In genomic region chr4:140108871-140109625, GRCm38 (mm10) we compare ENCODE assay signal across 11 mouse cellular contexts.
DNase-seq lines count a peak whose midpoint lies in the region; ATAC-seq and TF ChIP-seq lines count a peak whose summit lies in the region.
"Had no signal": no experiment of that assay in that cellular context is flagged by ENCODE, and none has a peak within 500 bp of the region (broad histone marks: within the 10 kb centered on the region; RNA-seq: fewer than 3 reads in every experiment).

No protein-coding gene starts in this region.

- peak overlapping the region; percentile 33 for H3K4me3 ChIP-seq in heart, embryonic 11.5 days (ENCODE audit: low read depth, low read length)
- H3K4me3 ChIP-seq in ES-E14 (ENCODE audit: insufficient read depth in 1 of 2, low read depth in 1 of 2, low read length in 2 of 2, poor library complexity in 1 of 2, severe bottlenecking in 1 of 2), result peak overlapping the region; percentile 39 to 44
- H3K4me3 ChIP-seq in forebrain, embryonic 11.5 days (ENCODE audit: low read depth, low read length), result peak overlapping the region; percentile 11; the same call in 1 of the 2 replicates
- no peak overlapping the region for H3K4me3 ChIP-seq in limb, embryonic 15.5 days

- H3K9ac ChIP-seq in heart, embryonic 11.5 days (ENCODE audit: low read depth, low read length), result no peak overlapping the region
- H3K9ac ChIP-seq in ES-E14 (ENCODE audit: insufficient read depth, low read depth, low read length, poor library complexity, severe bottlenecking), result peak overlapping the region; percentile 35
- peak overlapping the region; percentile 35; the same call in 1 of the 2 replicates for H3K9ac ChIP-seq in forebrain, embryonic 11.5 days (ENCODE audit: low read length)
- H3K9ac ChIP-seq in limb, embryonic 15.5 days, result no peak overlapping the region

- DNase-seq in heart, adult 11 months, result no peak
- DNase-seq in ES-E14 (ENCODE audit: low read depth, low spot score), result no peak
- peak; percentile 69 for DNase-seq in forebrain, embryonic 11.5 days (ENCODE audit: low spot score)
- no peak for DNase-seq in layer of hippocampus, postnatal 10 days (ENCODE audit: low spot score in 2 of 2)
- no peak for DNase-seq in right cerebral cortex, postnatal 36 days (ENCODE audit: low spot score in 2 of 2)
- DNase-seq in left cerebral cortex, adult 9 months (ENCODE audit: low spot score in 2 of 2), result no peak
- DNase-seq: gastrocnemius, postnatal 14 days; lung, adult 18-20 months; right cerebral cortex, postnatal 4 days had no signal

- H3K36me3 ChIP-seq in heart, embryonic 11.5 days (ENCODE audit: control insufficient read depth, insufficient read depth, low read length), result no peaks in the 10 kb centered on the region
- H3K36me3 ChIP-seq in ES-E14 (ENCODE audit: control insufficient read depth, insufficient read depth, low read length, poor library complexity, severe bottlenecking), result no peaks in the 10 kb centered on the region
- H3K36me3 ChIP-seq in forebrain, embryonic 11.5 days (ENCODE audit: control insufficient read depth, insufficient read depth, low read length), result no peaks in the 10 kb centered on the region
- H3K36me3 ChIP-seq in limb, embryonic 15.5 days, result no peaks in the 10 kb centered on the region

- H3K4me1 ChIP-seq in heart, embryonic 11.5 days (ENCODE audit: control insufficient read depth, insufficient read depth, low read length), result peaks cover 6% of the 10 kb centered on the region
- peaks cover 8 to 23% of the 10 kb centered on the region in 2 experiments; a peak in 3 of 4 replicates for H3K4me1 ChIP-seq in ES-E14 (ENCODE audit: control insufficient read depth in 2 of 2, insufficient read depth in 2 of 2, low read length in 2 of 2, poor library complexity in 1 of 2)
- peaks cover 12% of the 10 kb centered on the region for H3K4me1 ChIP-seq in forebrain, embryonic 11.5 days (replicated peaks; ENCODE audit: control insufficient read depth, insufficient read depth, low read length)
- H3K4me1 ChIP-seq in limb, embryonic 15.5 days, result peaks cover 22% of the 10 kb centered on the region

- peak overlapping the region; percentile 68 for H3K4me2 ChIP-seq in heart, embryonic 11.5 days
- peak overlapping the region; percentile 46 for H3K4me2 ChIP-seq in forebrain, embryonic 11.5 days (ENCODE audit: low read depth, low read length, severe bottlenecking)
- H3K4me2 ChIP-seq in limb, embryonic 15.5 days, result peak overlapping the region; percentile 25; the same call in 1 of the 2 replicates

- 0 out of 2 replicates have a peak, but pooled peaks cover 2% of the 10 kb centered on the region for H3K9me3 ChIP-seq in heart, embryonic 11.5 days (replicated peaks; ENCODE audit: control insufficient read depth, low read length)
- H3K9me3 ChIP-seq in ES-E14 (ENCODE audit: control insufficient read depth, insufficient read depth, low read depth, low read length), result no peaks in the 10 kb centered on the region
- H3K9me3 ChIP-seq in forebrain, embryonic 11.5 days (ENCODE audit: control insufficient read depth, low read length), result no peaks in the 10 kb centered on the region
- H3K9me3 ChIP-seq in limb, embryonic 15.5 days, result no peaks in the 10 kb centered on the region

- H3K27me3 ChIP-seq in heart, embryonic 11.5 days (ENCODE audit: control insufficient read depth, insufficient read depth, low read length), result peaks cover 54% of the 10 kb centered on the region
- peaks cover 24% of the 10 kb centered on the region for H3K27me3 ChIP-seq in forebrain, embryonic 11.5 days (ENCODE audit: control insufficient read depth, insufficient read depth, low read length)
- peaks cover 55% of the 10 kb centered on the region for H3K27me3 ChIP-seq in limb, embryonic 15.5 days

- ATAC-seq in heart, embryonic 11.5 days (replicated peaks; ENCODE audit: insufficient number of reproducible peaks, low FRiP score, low TSS enrichment), result no peak
- no peak for ATAC-seq in forebrain, embryonic 11.5 days (replicated peaks; ENCODE audit: low FRiP score)
- ATAC-seq in limb, embryonic 15.5 days (ENCODE audit: insufficient number of reproducible peaks, low FRiP score, low TSS enrichment, low read depth), result no peak

- in situ Hi-C loops in ES-E14 (cut with MboI; ENCODE audit: low sequenced_read_pairs in 2 of 2, unreplicated experiment in 2 of 2), result no loop called here

- H3K27ac ChIP-seq in heart, embryonic 11.5 days (ENCODE audit: low read depth, low read length), result no peak overlapping the region
- no peak overlapping the region for H3K27ac ChIP-seq in ES-E14 (ENCODE audit: insufficient read depth, low read depth, low read length, poor library complexity, severe bottlenecking)
- H3K27ac ChIP-seq in forebrain, embryonic 11.5 days (ENCODE audit: low read depth, low read length), result 0 out of 2 replicates have a peak overlapping the region, but pooled peaks have one; percentile 6
- H3K27ac ChIP-seq in limb, embryonic 15.5 days, result no peak overlapping the region

- WGBS in heart, embryonic 11.5 days (ENCODE audit: insufficient replicate concordance), result under 1% methylated on average over 32 of the region's 32 CpGs
- WGBS in forebrain, embryonic 11.5 days, result 1% methylated on average over 32 of the region's 32 CpGs
- WGBS in limb, embryonic 15.5 days, result 3% methylated on average over 31 of the region's 32 CpGs

TF ChIP-seq in ES-E14, 5 proteins besides CTCF, POLR2A, EP300 and RAD21:
- TF ChIP-seq CHD2 (IDR thresholded peaks at IDR 0.05; ENCODE audit: low read depth, low read length) (no peak), HCFC1 (IDR thresholded peaks at IDR 0.05; ENCODE audit: borderline replicate concordance, insufficient read depth, low read length) (no peak), ZC3H11A (IDR thresholded peaks at IDR 0.05; ENCODE audit: borderline replicate concordance, low read depth, low read length) (no peak), ZNF384 (IDR thresholded peaks at IDR 0.05; ENCODE audit: low read depth, low read length) (no peak), MAFK (IDR thresholded peaks at IDR 0.05; ENCODE audit: insufficient read depth, low read depth, low read length) (no peak)

Comparison
In these comparisons a context has a peak if more than half of its experiments do, and no peak if none do; other contexts are left out.
1. H3K9ac ChIP-seq: peak in ES-E14 (single experiment) and forebrain, embryonic 11.5 days (single experiment); none in heart, embryonic 11.5 days (single experiment) and limb, embryonic 15.5 days (single experiment).
2. Peak in every context shown above with its lines, with median percentiles within 50 percentile points of each other: H3K4me2 ChIP-seq.